Mouse (Mus musculus) right cerebral cortex, adult 18-20 months (tissue): ENCODE results near the gene Ybx1.
A peak's percentile ranks its signal among the peaks of the same experiment; 100 is the strongest.

ENCODE experiments used
- DNase-seq: peaks from one replicate; pipeline ENCODE4 v3.0.0; 2022; ENCODE audit warnings: mixed read lengths

Gene Ybx1

GRCm38 (mm10) chr4:119232410-119233255 is 61.8 kb downstream of the Ybx1 start, which contains the start of the genes AU022252 and P3h1:
AU022252 (minus strand) TSS chr4:119232712.
P3h1 (plus strand) TSS chr4:119232915.
- DNase-seq: peak; percentile 99
